Mouse (Mus musculus): ENCODE measurements around the gene Iqgap1. TPM values are rescaled to one million over a fixed set of nuclear protein-coding genes. Genes with fewer than 3 reads are reported as not detected.

The Iqgap1 gene
- total RNA-seq (2021) = 10 to 100 TPM; 74.3 to 74.9 TPM

GRCm38 (mm10) chr7:80825843-80826403, at the start of gene Iqgap1:
TSS of gene Iqgap1 (minus strand) at chr7:80825974.
- intact Hi-C loops (cut with DNase I) = no loop called here
- DNase-seq = no peak

- intact Hi-C loops (cut with DNase I) = no loop called here
Measured at GRCm38 (mm10) chr7:80873631-80874030, 47.9 kb upstream of the Iqgap1 start.

GRCm38 (mm10) chr7:80873038-80873437, 47.3 kb upstream of the Iqgap1 start:
- intact Hi-C loops (cut with DNase I) = no loop called here
- no peak for DNase-seq

More at GRCm38 (mm10) chr7:80873631-80874030, 47.9 kb upstream of the Iqgap1 start:
- no peak for DNase-seq

GRCm38 (mm10) chr7:80868686-80869085, 42.9 kb upstream of the Iqgap1 start:
- intact Hi-C loops (cut with DNase I) = no loop called here
- DNase-seq = no peak

GRCm38 (mm10) chr7:80866514-80867147, 40.9 kb upstream of the Iqgap1 start:
- DNase-seq = no peak
- intact Hi-C loops (cut with DNase I) = no loop called here

GRCm38 (mm10) chr7:80865521-80865920, 39.7 kb upstream of the Iqgap1 start:
- no peak for DNase-seq
- intact Hi-C loops (cut with DNase I) = no loop called here

GRCm38 (mm10) chr7:80864831-80865230, 39.1 kb upstream of the Iqgap1 start:
- peak; percentile 47 to 53 for DNase-seq
- intact Hi-C loops (cut with DNase I) = no loop called here

GRCm38 (mm10) chr7:80864151-80864550, 38.4 kb upstream of the Iqgap1 start:
- intact Hi-C loops (cut with DNase I) = no loop called here
- DNase-seq = no peak

- intact Hi-C loops (cut with DNase I) = no loop called here
- no peak for DNase-seq
Measured at GRCm38 (mm10) chr7:80863520-80863919, 37.7 kb upstream of the Iqgap1 start.

GRCm38 (mm10) chr7:80862475-80862874, 36.7 kb upstream of the Iqgap1 start:
- DNase-seq = no peak
- intact Hi-C loops (cut with DNase I) = no loop called here

- intact Hi-C loops (cut with DNase I) = no loop called here
- peak; percentile 94 to 95 for DNase-seq
Measured at GRCm38 (mm10) chr7:80860729-80861274, 35.0 kb upstream of the Iqgap1 start, which contains the start of gene Zscan2. TSS of gene Zscan2 (plus strand) at chr7:80860920.

GRCm38 (mm10) chr7:80860227-80860626, 34.5 kb upstream of the Iqgap1 start:
- peak; percentile 63 for DNase-seq
- intact Hi-C loops (cut with DNase I) = no loop called here

GRCm38 (mm10) chr7:80857181-80857580, 31.4 kb upstream of the Iqgap1 start:
- peak; percentile 85 to 90 for DNase-seq
- intact Hi-C loops (cut with DNase I) = loop anchor here (1.0 to 5.0 kb wide), 2 partner anchors 205 to 298 kb away; no protein-coding TSS in a partner anchor

- intact Hi-C loops (cut with DNase I) = loop anchor here (5.0 kb wide), 1 partner anchor 207 kb away; no protein-coding TSS in a partner anchor
- no peak for DNase-seq
Measured at GRCm38 (mm10) chr7:80855316-80855715, 29.5 kb upstream of the Iqgap1 start.

GRCm38 (mm10) chr7:80853218-80853617, 27.4 kb upstream of the Iqgap1 start:
- intact Hi-C loops (cut with DNase I) = no loop called here
- DNase-seq = no peak

GRCm38 (mm10) chr7:80850520-80850919, 24.7 kb upstream of the Iqgap1 start:
- intact Hi-C loops (cut with DNase I) = no loop called here

GRCm38 (mm10) chr7:80849710-80850109, 23.9 kb upstream of the Iqgap1 start:
- intact Hi-C loops (cut with DNase I) = loop anchor here (1.0 to 10.0 kb wide), 4 partner anchors 108 to 465 kb away; partner anchors contain the start of gene Fes
- peak; percentile 74 for DNase-seq

More at GRCm38 (mm10) chr7:80850520-80850919, 24.7 kb upstream of the Iqgap1 start:
- DNase-seq = no peak

- peak in 1 of 2 experiments; percentile 32 for DNase-seq
- intact Hi-C loops (cut with DNase I) = loop anchor here (1.0 to 10.0 kb wide), 4 partner anchors 108 to 464 kb away; partner anchors contain the start of gene Fes
Measured at GRCm38 (mm10) chr7:80849267-80849666, 23.5 kb upstream of the Iqgap1 start.

GRCm38 (mm10) chr7:80846709-80847108, 20.9 kb upstream of the Iqgap1 start:
- no peak for DNase-seq
- intact Hi-C loops (cut with DNase I) = loop anchor here (10.0 kb wide), 2 partner anchors 242 to 462 kb away; partner anchors contain the start of gene Fes

- no peak for DNase-seq
- intact Hi-C loops (cut with DNase I) = loop anchor here (10.0 kb wide), 2 partner anchors 241 to 461 kb away; partner anchors contain the start of gene Fes
Measured at GRCm38 (mm10) chr7:80846280-80846678, 20.5 kb upstream of the Iqgap1 start.

- intact Hi-C loops (cut with DNase I) = loop anchor here (2.0 to 10.0 kb wide), 3 partner anchors 43 to 461 kb away; partner anchors contain the start of gene Fes
- peak in 1 of 2 experiments; percentile 42 for DNase-seq
Measured at GRCm38 (mm10) chr7:80845621-80846279, 20.0 kb upstream of the Iqgap1 start.

All from heart, postnatal 10 days (tissue).